Mouse (Mus musculus) limb, embryonic 14.5 days (tissue): ENCODE data around the gene Trim31. TPM values are rescaled to one million over a fixed set of nuclear protein-coding genes. Genes with fewer than 3 reads are reported as not detected.

ENCODE experiments used
- ATAC-seq: fragments of 200-750 bp; cut with Nextera tagmentation; 2 replicates; pipeline ENCODE4 v1.8.0; 2017; ENCODE audit warnings: low read depth, moderate number of reproducible peaks, moderate TSS enrichment; ENCODE audit not compliant: low FRiP score
- DNase-seq: peaks from one replicate; pipeline ENCODE4 v3.0.0-alpha.2; 2015; ENCODE audit warnings: low spot score
- H3K27ac ChIP-seq: fragments of 300-500 bp; sonication (generic); replicated peaks from 2 replicates; pipeline ENCODE4 v1.5.1; 2014; ENCODE audit warnings: low read depth, mild to moderate bottlenecking, low read length, moderate library complexity, mixed read lengths
- H3K27me3 ChIP-seq: fragments of 300-500 bp; sonication (generic); 2 replicates; pipeline ENCODE4 v1.6.1; 2014; ENCODE audit warnings: low read length, mixed read lengths; ENCODE audit not compliant: control insufficient read depth, insufficient read depth
- H3K36me3 ChIP-seq: fragments of 300-500 bp; sonication (generic); 2 replicates; pipeline ENCODE4 v1.6.1; 2014; ENCODE audit warnings: mild to moderate bottlenecking, low read length, moderate library complexity, mixed read lengths; ENCODE audit not compliant: control insufficient read depth, insufficient read depth
- H3K4me1 ChIP-seq: fragments of 300-500 bp; sonication (generic); 2 replicates; pipeline ENCODE4 v1.6.1; 2014; ENCODE audit warnings: antibody characterized with exemption, low read length, mixed read lengths; ENCODE audit not compliant: control insufficient read depth, insufficient read depth
- H3K4me2 ChIP-seq: fragments of 300-500 bp; sonication (generic); replicated peaks from 2 replicates; pipeline ENCODE4 v1.6.1; 2014; ENCODE audit warnings: low read depth, mild to moderate bottlenecking, low read length, moderate library complexity; ENCODE audit not compliant: severe bottlenecking
- H3K4me3 ChIP-seq: fragments of 300-500 bp; sonication (generic); replicated peaks from 2 replicates; pipeline ENCODE4 v1.5.1; 2014; ENCODE audit warnings: low read length
- H3K9ac ChIP-seq: fragments of 300-500 bp; sonication (generic); 2 replicates; pipeline ENCODE4 v1.6.1; 2014; ENCODE audit warnings: mild to moderate bottlenecking, low read depth, low read length, moderate library complexity; ENCODE audit not compliant: severe bottlenecking
- H3K9me3 ChIP-seq: fragments of 300-500 bp; sonication (generic); 2 replicates; pipeline ENCODE4 v1.6.1; 2016; ENCODE audit warnings: low read length; ENCODE audit not compliant: control insufficient read depth
- POLR2A ChIP-seq: fragments of 200-500 bp; IDR thresholded peaks from 2 replicates; pipeline ENCODE4 v1.8.0; 2012; ENCODE audit warnings: inconsistent platforms, mild to moderate bottlenecking, moderate library complexity, borderline replicate concordance; ENCODE audit not compliant: insufficient read depth, insufficient read length; ENCODE audit errors: extremely low read depth
- WGBS: fragments of 180-500 bp; shearing (Covaris S2); extraction: QIAGEN DNeasy Blood & Tissue Kit; methylation state at CpG from one replicate; pipeline ENCODE4 v1.1.7; 2014; 5-methylcytosine and 5-hydroxymethylcytosine counted together
- polyA plus RNA-seq, 2 experiments: library from polyadenylated mRNA; depleted of rRNA in 1 of 2; stranded (reverse) in 1 of 2; unstranded in 1 of 2; fragments of >200 nt; fragmentation: Nextera tagmentation in 1 of 2; extraction: Ambion mirVana in 1 of 2; gene quantifications; 2 replicates each; pipeline versions ENCODE4 v1.2.1 to v1.2.3; 2012 to 2014

Trim31 gene
- polyA plus RNA-seq (2012; rRNA removed) (not detected in 2 replicates), polyA plus RNA-seq (2014; fragmentation: Nextera tagmentation; extraction: Ambion mirVana) (not detected in 2 replicates)

GRCm38 (mm10) chr17:36897552-36898205 is at the start of gene Trim31:
Gene Trim31, plus strand, starts transcription at chr17:36898118.
- Histone ChIP-seq H3K27me3 (no peaks in the 10 kb centered on the region), H3K4me1 (no peaks in the 10 kb centered on the region), H3K4me2 (no peak within 1 kb of the TSS), H3K9me3 (no peaks in the 10 kb centered on the region), H3K36me3 (no peaks in the 10 kb centered on the region), H3K9ac (no peak within 1 kb of the TSS), H3K4me3 (no peak within 1 kb of the TSS), H3K27ac (no peak within 1 kb of the TSS)
- 61% methylated on average over 6 of the region's 6 CpGs for WGBS
- no peak for TF ChIP-seq POLR2A
- no peak for DNase-seq
- ATAC-seq = no peak

- DNase-seq = no peak
- H3K9ac ChIP-seq = no peak overlapping the region
- H3K36me3 ChIP-seq = peaks cover 36% of the 10 kb centered on the region
- H3K4me2 ChIP-seq = no peak overlapping the region
- no peaks in the 10 kb centered on the region; the same call in 1 of the 2 replicates for H3K4me1 ChIP-seq
- 66% methylated on average over 5 of the region's 5 CpGs for WGBS
- H3K4me3 ChIP-seq = no peak overlapping the region
- H3K27me3 ChIP-seq = no peaks in the 10 kb centered on the region
- TF ChIP-seq POLR2A = no peak
- ATAC-seq = no peak
- no peaks in the 10 kb centered on the region for H3K9me3 ChIP-seq
- no peak overlapping the region for H3K27ac ChIP-seq
Measured at GRCm38 (mm10) chr17:36848911-36849310, 49.0 kb upstream of the Trim31 start.

- no peaks in the 10 kb centered on the region for H3K4me1 ChIP-seq
- WGBS = 86% methylated on average over 2 of the region's 2 CpGs
- ATAC-seq (no peak), DNase-seq (no peak)
- no peaks in the 10 kb centered on the region for H3K9me3 ChIP-seq
- no peak for TF ChIP-seq POLR2A
- no peaks in the 10 kb centered on the region for H3K27me3 ChIP-seq
- H3K36me3 ChIP-seq = peaks cover 46% of the 10 kb centered on the region
- no peak overlapping the region for H3K4me2 ChIP-seq
- H3K27ac ChIP-seq = no peak overlapping the region
- no peak overlapping the region for H3K9ac ChIP-seq
- H3K4me3 ChIP-seq = no peak overlapping the region
Measured at GRCm38 (mm10) chr17:36849992-36850391, 47.9 kb upstream of the Trim31 start.

- H3K27ac ChIP-seq = no peak overlapping the region
- H3K9ac ChIP-seq = no peak overlapping the region
- peaks cover 58% of the 10 kb centered on the region for H3K36me3 ChIP-seq
- TF ChIP-seq POLR2A = no peak
- no peaks in the 10 kb centered on the region for H3K4me1 ChIP-seq
- WGBS = 76% methylated on average over 5 of the region's 5 CpGs
- no peak for ATAC-seq
- H3K4me3 ChIP-seq = no peak overlapping the region
- H3K9me3 ChIP-seq = no peaks in the 10 kb centered on the region
- H3K27me3 ChIP-seq = no peaks in the 10 kb centered on the region
- DNase-seq = no peak
- no peak overlapping the region for H3K4me2 ChIP-seq
Measured at GRCm38 (mm10) chr17:36851200-36851599, 46.7 kb upstream of the Trim31 start.

GRCm38 (mm10) chr17:36851627-36852026 is 46.3 kb upstream of the Trim31 start:
- WGBS = 90% methylated on average over 5 of the region's 5 CpGs
- no peak for TF ChIP-seq POLR2A

GRCm38 (mm10) chr17:36855484-36855883 is 42.4 kb upstream of the Trim31 start:
- no peak for TF ChIP-seq POLR2A
- no peaks in the 10 kb centered on the region for H3K27me3 ChIP-seq
- H3K4me2 ChIP-seq = no peak overlapping the region
- no peak overlapping the region for H3K4me3 ChIP-seq
- ATAC-seq (no peak), DNase-seq (no peak)
- WGBS = 95% methylated on average over 3 of the region's 3 CpGs
- H3K9ac ChIP-seq = no peak overlapping the region
- no peak overlapping the region for H3K27ac ChIP-seq
- peaks cover 94% of the 10 kb centered on the region for H3K36me3 ChIP-seq
- no peaks in the 10 kb centered on the region for H3K4me1 ChIP-seq
- no peaks in the 10 kb centered on the region for H3K9me3 ChIP-seq

More at GRCm38 (mm10) chr17:36851627-36852026, 46.3 kb upstream of the Trim31 start:
- Histone ChIP-seq H3K27ac (no peak overlapping the region), H3K9ac (no peak overlapping the region), H3K36me3 (peaks cover 62% of the 10 kb centered on the region), H3K9me3 (no peaks in the 10 kb centered on the region), H3K4me2 (no peak overlapping the region), H3K4me3 (no peak overlapping the region), H3K4me1 (no peaks in the 10 kb centered on the region), H3K27me3 (no peaks in the 10 kb centered on the region)
- ATAC-seq = no peak
- DNase-seq = no peak
